Mouse (Mus musculus) thymus, adult 2 months (tissue): ENCODE measurements around the gene Rnf215. TPM values are rescaled to one million over a fixed set of nuclear protein-coding genes. Genes with fewer than 3 reads are reported as not detected.
"Not testable (repeated sequence)": the region's sequence is repeated elsewhere in the genome, so short reads cannot be mapped to it uniquely, and the experiment has no call there.

Experiments
- DNase-seq: peaks from one replicate; pipeline ENCODE4 v3.0.0; 2021
- H3K27ac ChIP-seq: fragments of 200-500 bp; 2 replicates; pipeline ENCODE4 v1.5.1; 2012; ENCODE audit warnings: low read length, control low read depth; ENCODE audit not compliant: control insufficient read depth, insufficient read depth
- H3K27me3 ChIP-seq: fragments of 200-500 bp; 2 replicates; pipeline ENCODE4 v1.6.1; 2012; ENCODE audit warnings: mild to moderate bottlenecking, low read length, moderate library complexity, mixed read lengths; ENCODE audit not compliant: control insufficient read depth, insufficient read depth
- H3K36me3 ChIP-seq: fragments of 200-500 bp; 2 replicates; pipeline ENCODE4 v1.6.1; 2012; ENCODE audit warnings: mild to moderate bottlenecking, low read length, moderate library complexity; ENCODE audit not compliant: control insufficient read depth, insufficient read depth
- H3K4me1 ChIP-seq: fragments of 200-500 bp; replicated peaks from 2 replicates; pipeline ENCODE4 v1.6.1; 2012; ENCODE audit warnings: low read length; ENCODE audit not compliant: control insufficient read depth, insufficient read depth
- H3K4me3 ChIP-seq: fragments of 200-500 bp; 2 replicates; pipeline ENCODE4 v1.5.1; 2012; ENCODE audit warnings: mild to moderate bottlenecking, low read length, control low read depth, moderate library complexity; ENCODE audit not compliant: control insufficient read depth, insufficient read depth
- CTCF ChIP-seq: fragments of 200-500 bp; IDR thresholded peaks from 2 replicates; pipeline ENCODE4 v1.5.1; 2012; ENCODE audit warnings: mild to moderate bottlenecking, control low read depth, low read length, moderate library complexity, borderline replicate concordance; ENCODE audit not compliant: control insufficient read depth, poor library complexity, insufficient read depth; ENCODE audit errors: extremely low read depth
- POLR2A ChIP-seq: fragments of 200-500 bp; IDR thresholded peaks from 2 replicates; pipeline ENCODE4 v1.6.1; 2012; ENCODE audit warnings: mild to moderate bottlenecking, low read length, control low read depth, moderate library complexity; ENCODE audit not compliant: control insufficient read depth, poor library complexity, insufficient read depth; ENCODE audit errors: extremely low read depth
- WGBS: fragments of 180-500 bp; shearing (Covaris S2); methylation state at CpG from one replicate; pipeline ENCODE4 v1.1.7; 2018; 5-methylcytosine and 5-hydroxymethylcytosine counted together
- polyA plus RNA-seq: library from polyadenylated mRNA; depleted of rRNA; stranded (reverse); fragments of >200 nt; gene quantifications from 2 replicates; pipeline ENCODE4 v1.2.3, GENCODE M21; 2012; rRNA removed

Rnf215 gene
- polyA plus RNA-seq, 1 experiment: 27.0 TPM

- no peak overlapping the region for H3K4me3 ChIP-seq
- no peaks in the 10 kb centered on the region for H3K27me3 ChIP-seq
- H3K4me1 ChIP-seq: peaks cover 10% of the 10 kb centered on the region
- TF ChIP-seq POLR2A (no peak), CTCF (no peak)
- DNase-seq: no peak
- H3K27ac ChIP-seq: no peak overlapping the region
- peaks cover 33% of the 10 kb centered on the region for H3K36me3 ChIP-seq
These were observed 48.5 kb downstream of the Rnf215 start for GRCm38 (mm10) chr11:4183511-4183910.

DNA sequence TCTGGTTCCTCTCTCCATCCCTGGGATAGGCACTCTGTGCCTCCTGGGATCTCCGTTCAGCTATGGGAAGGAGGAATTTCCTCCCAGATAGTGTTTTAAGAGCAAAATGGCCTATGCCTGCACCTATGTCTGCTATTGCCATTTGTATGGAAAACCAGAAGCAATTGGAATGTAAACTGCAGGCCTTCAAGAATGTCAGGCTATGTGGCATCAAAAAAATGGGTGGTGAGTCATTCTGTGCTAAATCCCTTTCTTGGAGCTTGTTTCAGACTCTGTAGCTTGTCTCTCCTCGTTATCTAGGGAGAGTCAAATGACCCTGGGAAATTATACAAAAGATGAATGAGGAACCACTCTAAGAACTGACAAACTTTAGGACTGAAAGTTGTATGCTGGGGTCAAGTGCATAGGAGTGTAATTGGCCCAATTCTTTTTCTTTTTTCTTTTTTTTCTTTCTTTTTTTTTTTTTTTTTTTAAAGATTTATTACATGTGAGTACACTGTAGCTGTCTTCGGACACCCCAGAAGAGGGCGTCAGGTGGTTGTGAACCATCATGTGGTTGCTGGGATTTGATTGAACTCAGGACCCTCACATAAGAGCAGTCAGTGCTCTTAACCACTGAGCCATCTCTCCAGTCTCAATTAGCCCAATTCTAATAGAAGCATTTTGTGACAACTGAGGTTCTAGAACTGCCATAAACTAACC, 49.4 kb downstream of the Rnf215 start:
- H3K27me3 ChIP-seq: no peaks in the 10 kb centered on the region
- TF ChIP-seq CTCF: no peak
- TF ChIP-seq POLR2A: no peak
- H3K4me3 ChIP-seq: no peak overlapping the region
- 76% methylated on average over 4 of the region's 4 CpGs for WGBS
- peaks cover 24% of the 10 kb centered on the region for H3K36me3 ChIP-seq
- H3K4me1 ChIP-seq: peaks cover 10% of the 10 kb centered on the region
- no peak overlapping the region for H3K27ac ChIP-seq
- no peak for DNase-seq

- WGBS: 93% methylated on average over 6 of the region's 6 CpGs
- not testable (repeated sequence) for H3K27me3 ChIP-seq, H3K4me3 ChIP-seq, H3K27ac ChIP-seq, DNase-seq
- Histone ChIP-seq H3K4me1 (peaks cover 12% of the 10 kb centered on the region), H3K36me3 (peaks cover 15% of the 10 kb centered on the region)
These were observed 50.5 kb downstream of the Rnf215 start for GRCm38 (mm10) chr11:4185480-4185879.

DNA sequence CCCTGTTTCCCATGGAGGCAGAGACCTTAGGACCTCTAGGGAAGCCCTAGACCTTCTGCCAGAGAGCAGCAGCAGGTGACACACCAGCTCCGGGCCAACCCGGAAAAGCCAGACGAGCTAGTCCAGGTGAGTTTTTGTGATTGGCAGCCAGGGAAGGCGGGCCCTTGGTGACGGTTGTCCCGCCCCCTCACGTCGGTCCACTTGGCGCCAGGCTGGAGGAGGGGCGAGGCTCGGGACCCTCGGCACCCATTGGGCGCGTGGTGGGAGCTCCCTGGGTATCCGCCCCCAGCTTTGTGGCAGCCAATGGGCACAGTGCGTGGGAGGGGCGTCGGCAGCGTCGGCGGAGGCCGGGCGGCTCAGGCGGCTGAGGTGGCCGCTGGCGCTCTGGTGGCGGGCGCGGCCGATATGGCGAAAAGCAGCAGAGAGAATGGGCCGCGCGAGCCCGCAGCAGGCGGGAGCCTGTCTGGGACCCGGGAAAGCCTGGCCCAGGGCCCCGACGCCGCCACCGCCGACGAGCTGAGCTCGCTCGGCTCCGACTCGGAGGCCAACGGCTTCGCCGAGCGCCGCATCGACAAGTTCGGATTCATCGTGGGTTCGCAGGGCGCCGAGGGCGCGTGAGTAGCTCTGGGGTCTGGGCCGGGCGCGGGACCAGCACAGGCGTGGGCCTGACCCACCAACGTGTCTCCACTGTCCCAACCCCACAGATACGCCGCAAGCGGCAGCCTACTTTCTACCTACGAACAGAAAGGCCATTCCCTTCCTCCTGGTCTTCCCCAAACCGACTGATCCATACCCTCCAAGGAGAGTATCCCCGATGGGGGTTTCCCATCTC, 51.7 kb downstream of the Rnf215 start, which contains the start of gene Tbc1d10a:
TSS of gene Tbc1d10a (plus strand) at position 304 of the 832 bp plus-strand sequence.
- WGBS: under 1% methylated on average over 70 of the region's 71 CpGs
- Histone ChIP-seq H3K27me3 (no peaks in the 10 kb centered on the region), H3K4me3 (peak within 1 kb of the TSS; percentile 76), H3K4me1 (peaks cover 12% of the 10 kb centered on the region), H3K27ac (no peak within 1 kb of the TSS), H3K36me3 (peaks cover 2% of the 10 kb centered on the region)
- DNase-seq: peak; percentile 99
- TF ChIP-seq POLR2A (peak; percentile 85), CTCF (peak; percentile 53; the same call in 1 of the 2 replicates)

- peak overlapping the region; percentile 76 for H3K4me3 ChIP-seq
- TF ChIP-seq CTCF: no peak
- TF ChIP-seq POLR2A: no peak
- no peaks in the 10 kb centered on the region for H3K36me3 ChIP-seq
- no peak overlapping the region for H3K27ac ChIP-seq
- no peak for DNase-seq
- H3K27me3 ChIP-seq: no peaks in the 10 kb centered on the region
- H3K4me1 ChIP-seq: peaks cover 12% of the 10 kb centered on the region
- WGBS: 31% methylated on average over 9 of the region's 9 CpGs
These were observed 52.3 kb downstream of the Rnf215 start for GRCm38 (mm10) chr11:4187318-4187700.

DNA sequence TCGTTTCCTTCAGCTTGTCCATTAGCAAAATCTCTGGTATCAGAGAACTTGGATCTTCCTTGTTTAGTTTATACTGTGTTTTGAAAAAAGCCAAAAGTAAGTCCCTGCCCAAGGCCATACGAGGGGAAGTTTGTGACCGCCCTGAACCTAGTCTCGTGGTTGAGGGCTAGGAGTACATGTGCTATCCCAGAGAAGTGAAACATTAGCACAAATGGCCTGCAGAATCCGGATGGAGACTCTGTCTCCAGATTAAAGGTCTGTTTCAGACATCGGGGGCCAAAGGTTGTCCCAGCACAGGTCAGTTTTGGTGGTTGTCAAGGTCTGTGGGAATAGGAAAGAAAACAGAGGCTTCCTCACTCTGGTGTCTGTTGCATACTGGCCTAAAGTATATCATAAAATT, 54.2 kb downstream of the Rnf215 start:
- TF ChIP-seq CTCF: no peak
- no peak for TF ChIP-seq POLR2A
- H3K4me1 ChIP-seq: peaks cover 12% of the 10 kb centered on the region
- H3K27me3 ChIP-seq: no peaks in the 10 kb centered on the region
- H3K36me3 ChIP-seq: no peaks in the 10 kb centered on the region
- H3K4me3 ChIP-seq: no peak overlapping the region
- no peak overlapping the region for H3K27ac ChIP-seq
- WGBS: 93% methylated on average over 6 of the region's 6 CpGs
- DNase-seq: no peak

- Histone ChIP-seq H3K36me3 (no peaks in the 10 kb centered on the region), H3K27me3 (no peaks in the 10 kb centered on the region), H3K4me3 (no peak overlapping the region), H3K4me1 (peaks cover 12% of the 10 kb centered on the region), H3K27ac (no peak overlapping the region)
- TF ChIP-seq POLR2A: no peak
- TF ChIP-seq CTCF: no peak
- no peak for DNase-seq
- 90% methylated on average over 3 of the region's 3 CpGs for WGBS
These were observed 55.7 kb downstream of the Rnf215 start for GRCm38 (mm10) chr11:4190677-4191076.

Other genes with a start within 250 kb of the Rnf215 start
- gene 4921536K21Rik, start 240.1 kb upstream of the Rnf215 start, polyA plus RNA-seq: 0.07 TPM in 1 of 2 replicates, not detected in the other
- 1.1 and 2.4 TPM in 2 replicates for gene Dusp18, start 240.0 kb upstream of the Rnf215 start, polyA plus RNA-seq
- 3.6 and 3.9 TPM in 2 replicates for gene Slc35e4, start 220.5 kb upstream of the Rnf215 start, polyA plus RNA-seq
- gene Tcn2, start 203.0 kb upstream of the Rnf215 start, polyA plus RNA-seq: 49.4 and 60.3 TPM in 2 replicates
- gene Pes1, start 171.2 kb upstream of the Rnf215 start, polyA plus RNA-seq: 53.1 and 55.6 TPM in 2 replicates
- not detected in 2 replicates for gene 4930556J24Rik, start 158.4 kb upstream of the Rnf215 start, polyA plus RNA-seq
- gene Gal3st1, start 151.6 kb upstream of the Rnf215 start, polyA plus RNA-seq: 1.7 and 2.1 TPM in 2 replicates
- gene Sec14l4, start 103.7 kb upstream of the Rnf215 start, polyA plus RNA-seq: 0.44 and 0.85 TPM in 2 replicates
- 0.49 and 0.52 TPM in 2 replicates for gene Sec14l3, start 70.4 kb upstream of the Rnf215 start, polyA plus RNA-seq
- 7.0 and 11.6 TPM in 2 replicates for gene Mtfp1, start 39.8 kb upstream of the Rnf215 start, polyA plus RNA-seq
- gene Sec14l2, start 11.8 kb upstream of the Rnf215 start, polyA plus RNA-seq: 0.42 and 1.1 TPM in 2 replicates
- gene Ccdc157, start 25.1 kb downstream of the Rnf215 start, polyA plus RNA-seq: 5.4 and 7.8 TPM in 2 replicates
- gene Sf3a1, start 25.1 kb downstream of the Rnf215 start, polyA plus RNA-seq: 79.9 and 91.6 TPM in 2 replicates
- 98.1 and 112 TPM in 2 replicates for gene Tbc1d10a, start 51.6 kb downstream of the Rnf215 start, polyA plus RNA-seq
- 23.3 and 34.5 TPM in 2 replicates for gene Castor1, start 83.0 kb downstream of the Rnf215 start, polyA plus RNA-seq
- 5.3 and 5.8 TPM in 2 replicates for gene Osm, start 101.2 kb downstream of the Rnf215 start, polyA plus RNA-seq
- gene Lif, start 122.4 kb downstream of the Rnf215 start, polyA plus RNA-seq: 1.7 and 2.2 TPM in 2 replicates